Mouse (Mus musculus) heart, adult 2 months (tissue): ENCODE measurements around the gene Sept9.
A peak's percentile ranks its signal among the peaks of the same experiment; 100 is the strongest.

Source experiments
- CTCF ChIP-seq: fragments of 200-600 bp; IDR thresholded peaks from 2 replicates; pipeline ENCODE4 v1.8.1; 2022; ENCODE audit warnings: antibody characterized with exemption, mild to moderate bottlenecking, moderate library complexity
- EP300 ChIP-seq: fragments of 200-500 bp; IDR thresholded peaks from 2 replicates; pipeline ENCODE4 v1.6.1; 2011; ENCODE audit warnings: low read depth, low read length, control low read depth; ENCODE audit not compliant: insufficient read depth
- POLR2A ChIP-seq: fragments of 200-500 bp; IDR thresholded peaks from 2 replicates; pipeline ENCODE4 v1.6.1; 2011; ENCODE audit warnings: mild to moderate bottlenecking, low read depth, low read length, control low read depth; ENCODE audit not compliant: insufficient read depth

- TF ChIP-seq CTCF (peak; percentile 22; the same call in 1 of the 2 replicates), POLR2A (no peak), EP300 (no peak)
These were observed 45.2 kb upstream of the Sept9 start for GRCm38 (mm10) chr11:117154088-117154815.
